Mouse (Mus musculus) megakaryocyte, embryonic 14.5 days (primary cell): ENCODE results near the gene Hmgxb4.

Source experiments
- FLI1 ChIP-seq: IDR thresholded peaks from 2 replicates; pipeline ENCODE4 v1.6.1; 2012; ENCODE audit warnings: low read length, inconsistent platforms, mixed read lengths
- GATA1 ChIP-seq: IDR thresholded peaks from 3 replicates; pipeline ENCODE4 v1.6.1; 2012; ENCODE audit warnings: mixed read lengths, low read length, inconsistent platforms, borderline replicate concordance

DNA sequence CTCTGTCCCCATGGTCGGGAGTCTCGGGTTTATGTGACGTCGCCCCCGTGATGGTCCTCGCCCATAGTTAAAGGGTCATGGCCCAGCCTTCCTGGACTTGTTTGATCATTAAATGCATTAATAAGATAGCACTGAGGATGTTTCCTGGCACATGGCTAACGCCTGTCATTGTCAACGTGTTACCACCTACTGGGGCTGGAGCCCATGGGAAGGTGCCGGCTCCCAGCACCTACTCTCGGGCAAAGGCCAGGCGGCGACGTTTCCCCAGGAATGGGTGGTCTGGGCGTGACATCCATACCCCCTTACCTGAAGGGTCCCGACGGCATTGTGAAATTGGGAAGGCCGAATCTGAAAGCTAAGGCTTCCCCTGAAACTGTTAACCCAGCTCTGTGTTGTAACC lies 41.1 kb downstream of the Hmgxb4 start:
- TF ChIP-seq GATA1: no peak
- TF ChIP-seq FLI1: no peak
